Mouse (Mus musculus): ENCODE measurements around the gene Pgls. TPM values are rescaled to one million over a fixed set of nuclear protein-coding genes. Genes with fewer than 3 reads are reported as not detected.
A peak's percentile ranks its signal among the peaks of the same experiment; 100 is the strongest.

Pgls gene
- polyA plus RNA-seq, 2 experiments, result 141 to 255 TPM

DNA sequence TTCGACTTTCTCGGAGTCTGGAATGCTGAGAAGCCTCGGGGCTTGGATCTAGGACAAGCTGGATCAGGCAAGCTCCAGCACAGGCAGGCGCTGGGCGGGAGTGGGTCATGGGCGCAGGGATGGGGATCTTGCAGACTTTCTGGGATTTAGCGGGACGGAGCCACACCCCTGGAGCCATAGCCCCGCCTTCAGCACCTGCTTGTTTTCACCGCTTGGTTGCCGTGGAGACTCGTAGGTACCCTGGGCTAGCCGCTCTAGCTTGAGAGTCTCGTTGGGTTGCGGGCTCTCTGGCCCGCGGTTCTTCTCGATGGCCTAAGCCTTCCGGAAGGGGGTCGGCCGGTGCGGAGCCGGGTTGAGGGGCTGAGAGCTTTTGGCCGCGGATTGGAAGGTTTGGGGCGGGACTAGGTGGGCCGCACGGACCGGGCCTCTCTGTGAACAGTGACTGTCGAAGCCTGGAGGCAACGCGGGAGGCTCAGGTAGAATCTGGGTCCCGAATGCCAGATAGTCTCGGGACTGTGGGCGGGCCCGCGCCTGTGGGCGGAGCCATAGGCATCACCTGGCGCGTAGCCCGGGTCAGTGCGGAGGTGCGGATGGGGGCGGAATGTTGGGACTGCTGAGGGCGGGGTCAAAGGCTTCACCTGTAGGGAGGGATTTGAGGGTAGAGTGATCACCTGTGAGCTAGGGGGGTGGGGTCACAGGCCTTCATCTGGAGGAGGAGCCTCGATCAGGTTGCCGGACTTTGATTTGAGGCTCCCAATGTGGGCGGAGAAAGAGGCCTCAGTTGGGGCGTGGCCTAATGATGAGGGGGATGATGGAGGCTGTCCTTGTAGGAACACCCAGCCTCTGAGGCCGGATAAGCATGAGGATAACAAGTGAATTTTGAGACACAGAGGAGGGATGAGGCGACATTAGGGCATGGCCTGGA lies 22.3 kb upstream of the Pgls start:
- peak overlapping the region; percentile 81 for H3K27ac ChIP-seq (replicated peaks; ENCODE audit: low read depth, low read length)
- peak overlapping the region; percentile 54 for H3K4me3 ChIP-seq (replicated peaks; ENCODE audit: low read length)
- peak overlapping the region; percentile 66 for H3K9ac ChIP-seq (ENCODE audit: low read depth, low read length, severe bottlenecking)
- ATAC-seq (ENCODE audit: low FRiP score, low read depth), result peak; percentile 84
- H3K27me3 ChIP-seq (ENCODE audit: control insufficient read depth, insufficient read depth, low read length), result peaks cover 11% of the 10 kb centered on the region; the same call in 1 of the 2 replicates
- peak; percentile 56; the same call in 1 of the 2 replicates for TF ChIP-seq POLR2A (IDR thresholded peaks at IDR 0.05; ENCODE audit: borderline replicate concordance, extremely low read depth, insufficient read depth, insufficient read length)
- peak overlapping the region; percentile 88 for H3K4me2 ChIP-seq (replicated peaks; ENCODE audit: low read depth, low read length, severe bottlenecking)
- WGBS, result under 1% methylated on average over 51 of the region's 51 CpGs
- no peaks in the 10 kb centered on the region for H3K36me3 ChIP-seq (ENCODE audit: control insufficient read depth, insufficient read depth, low read length)
- DNase-seq (ENCODE audit: low spot score), result peak; percentile 89
- no peaks in the 10 kb centered on the region for H3K9me3 ChIP-seq (ENCODE audit: control insufficient read depth, low read length)
- peaks cover 31% of the 10 kb centered on the region for H3K4me1 ChIP-seq (ENCODE audit: control insufficient read depth, insufficient read depth, low read length)

DNA sequence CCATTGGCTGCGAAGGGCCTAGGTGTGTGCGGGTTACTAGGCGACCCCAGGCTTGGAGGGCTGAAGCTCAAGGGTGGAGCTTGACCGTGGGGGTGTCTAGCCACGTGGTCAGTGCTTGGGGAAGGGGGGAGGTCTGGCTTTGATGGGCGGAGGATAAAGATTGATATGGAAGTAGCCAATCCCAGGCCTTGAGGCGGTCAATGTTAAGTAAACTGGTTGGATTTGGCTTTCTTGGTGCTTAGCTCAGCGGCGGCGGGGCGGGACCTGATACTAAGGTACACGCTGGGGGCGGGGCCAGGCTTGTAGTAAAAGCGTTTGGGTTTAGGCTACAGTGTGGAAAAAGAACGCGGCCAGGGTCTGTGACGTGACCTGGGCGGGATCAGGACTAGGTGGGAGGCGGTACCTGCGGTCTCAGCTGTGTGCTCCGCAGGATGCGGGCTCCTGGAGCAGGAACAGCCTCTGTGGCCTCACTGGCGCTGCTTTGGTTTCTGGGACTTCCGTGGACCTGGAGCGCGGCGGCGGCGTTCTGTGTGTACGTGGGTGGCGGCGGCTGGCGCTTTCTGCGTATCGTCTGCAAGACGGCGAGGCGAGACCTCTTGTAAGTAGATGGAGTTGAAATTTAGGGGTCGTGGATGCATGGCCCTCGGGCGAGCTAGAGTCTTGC lies 21.6 kb upstream of the Pgls start:
- under 1% methylated on average over 41 of the region's 41 CpGs for WGBS
- TF ChIP-seq POLR2A (IDR thresholded peaks at IDR 0.05; ENCODE audit: borderline replicate concordance, extremely low read depth, insufficient read depth, insufficient read length), result peak; percentile 51; the same call in 1 of the 2 replicates
- DNase-seq (ENCODE audit: low spot score), result peak; percentile 98
- Histone ChIP-seq H3K27me3 (ENCODE audit: control insufficient read depth, insufficient read depth, low read length) (peaks cover 11% of the 10 kb centered on the region; the same call in 1 of the 2 replicates), H3K27ac (replicated peaks; ENCODE audit: low read depth, low read length) (peak overlapping the region; percentile 81), H3K9me3 (ENCODE audit: control insufficient read depth, low read length) (no peaks in the 10 kb centered on the region), H3K9ac (ENCODE audit: low read depth, low read length, severe bottlenecking) (peak overlapping the region; percentile 66), H3K4me1 (ENCODE audit: control insufficient read depth, insufficient read depth, low read length) (peaks cover 31% of the 10 kb centered on the region), H3K36me3 (ENCODE audit: control insufficient read depth, insufficient read depth, low read length) (no peaks in the 10 kb centered on the region), H3K4me2 (replicated peaks; ENCODE audit: low read depth, low read length, severe bottlenecking) (peak overlapping the region; percentile 88), H3K4me3 (replicated peaks; ENCODE audit: low read length) (peak overlapping the region; percentile 54)
- ATAC-seq (ENCODE audit: low FRiP score, low read depth), result peak; percentile 92

DNA sequence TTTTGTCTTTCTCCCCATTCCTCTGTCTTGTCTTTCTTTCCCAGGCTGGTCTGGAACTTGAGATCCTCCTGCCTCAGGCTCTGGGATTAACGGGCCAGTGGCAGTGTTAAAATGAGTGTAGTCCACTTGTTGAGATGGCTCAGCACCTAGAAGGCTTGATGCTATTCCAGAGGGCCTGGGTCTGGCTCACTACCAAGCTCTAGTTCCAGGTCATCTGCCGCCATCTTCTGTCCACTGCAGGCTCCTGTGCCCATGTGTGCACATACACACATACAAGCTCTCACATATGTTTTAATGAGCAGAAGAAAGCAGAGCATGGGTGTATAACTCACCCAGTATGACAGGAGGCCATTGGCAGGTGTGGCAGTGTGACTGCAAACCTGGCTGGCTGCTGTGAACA lies 19.9 kb upstream of the Pgls start:
- TF ChIP-seq POLR2A (IDR thresholded peaks at IDR 0.05; ENCODE audit: borderline replicate concordance, extremely low read depth, insufficient read depth, insufficient read length), result no peak
- Histone ChIP-seq H3K4me2 (replicated peaks; ENCODE audit: low read depth, low read length, severe bottlenecking) (no peak overlapping the region; the same call in 1 of the 2 replicates), H3K4me3 (replicated peaks; ENCODE audit: low read length) (no peak overlapping the region), H3K27ac (replicated peaks; ENCODE audit: low read depth, low read length) (no peak overlapping the region), H3K27me3 (ENCODE audit: control insufficient read depth, insufficient read depth, low read length) (peaks cover 11% of the 10 kb centered on the region; the same call in 1 of the 2 replicates), H3K9me3 (ENCODE audit: control insufficient read depth, low read length) (no peaks in the 10 kb centered on the region), H3K4me1 (ENCODE audit: control insufficient read depth, insufficient read depth, low read length) (peaks cover 31% of the 10 kb centered on the region), H3K9ac (ENCODE audit: low read depth, low read length, severe bottlenecking) (no peak overlapping the region), H3K36me3 (ENCODE audit: control insufficient read depth, insufficient read depth, low read length) (no peaks in the 10 kb centered on the region)
- ATAC-seq (ENCODE audit: low FRiP score, low read depth), result no peak
- DNase-seq (ENCODE audit: low spot score), result no peak
- 88% methylated on average over 2 of the region's 2 CpGs for WGBS

DNA sequence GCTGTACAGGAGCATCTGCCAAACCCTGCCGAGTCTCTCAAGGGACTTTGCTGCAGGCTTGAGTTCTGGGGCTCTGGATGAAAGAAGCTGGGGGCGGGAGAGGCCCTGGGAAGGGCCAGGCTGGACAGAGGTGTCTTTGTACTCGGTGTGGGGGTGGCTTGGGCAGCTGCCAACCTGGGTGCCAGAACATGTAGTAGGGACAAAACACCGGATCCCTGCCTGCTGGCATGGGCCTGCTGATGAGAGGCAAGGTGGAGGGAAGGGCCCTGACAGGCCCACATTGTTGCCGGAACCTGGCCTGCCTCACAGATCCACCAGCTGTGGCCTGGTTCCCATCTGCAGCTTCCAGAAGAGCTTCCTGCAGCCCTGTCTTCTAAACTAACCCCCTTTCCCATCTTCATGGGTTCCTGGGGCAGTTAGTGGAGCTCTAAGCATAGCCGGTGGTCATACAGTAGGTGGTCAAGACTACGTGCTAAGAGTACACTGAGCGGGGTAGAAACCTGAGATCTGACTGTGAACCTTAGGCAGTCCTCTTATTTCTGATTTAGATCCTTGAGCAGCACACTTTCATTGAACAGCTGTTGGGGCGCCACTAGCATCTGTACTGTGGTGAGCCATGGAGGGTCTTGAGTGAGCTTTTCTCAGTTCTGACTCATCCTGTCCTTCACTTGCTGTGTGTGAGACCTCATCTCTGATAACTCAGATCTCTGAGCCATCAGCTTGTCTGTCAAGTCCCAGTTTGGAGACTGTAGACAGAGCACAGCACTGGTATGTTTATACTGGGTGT lies 18.9 kb upstream of the Pgls start:
- Histone ChIP-seq H3K27ac (replicated peaks; ENCODE audit: low read depth, low read length) (no peak overlapping the region; the same call in 1 of the 2 replicates), H3K9me3 (ENCODE audit: control insufficient read depth, low read length) (no peaks in the 10 kb centered on the region), H3K36me3 (ENCODE audit: control insufficient read depth, insufficient read depth, low read length) (no peaks in the 10 kb centered on the region), H3K4me1 (ENCODE audit: control insufficient read depth, insufficient read depth, low read length) (peaks cover 31% of the 10 kb centered on the region), H3K4me2 (replicated peaks; ENCODE audit: low read depth, low read length, severe bottlenecking) (no peak overlapping the region; the same call in 1 of the 2 replicates), H3K4me3 (replicated peaks; ENCODE audit: low read length) (peak overlapping the region; percentile 4; the same call in 1 of the 2 replicates), H3K27me3 (ENCODE audit: control insufficient read depth, insufficient read depth, low read length) (peaks cover 6% of the 10 kb centered on the region; the same call in 1 of the 2 replicates), H3K9ac (ENCODE audit: low read depth, low read length, severe bottlenecking) (no peak overlapping the region)
- DNase-seq (ENCODE audit: low spot score), result peak; percentile 44
- no peak for TF ChIP-seq POLR2A (IDR thresholded peaks at IDR 0.05; ENCODE audit: borderline replicate concordance, extremely low read depth, insufficient read depth, insufficient read length)
- 64% methylated on average over 9 of the region's 9 CpGs for WGBS
- no peak for ATAC-seq (ENCODE audit: low FRiP score, low read depth)

Measured in limb, embryonic 14.5 days (tissue).